Mouse (Mus musculus) liver, adult 2 months (tissue): ENCODE measurements around the gene Prkcb.

Experiments used
- CTCF ChIP-seq: fragments of 200-500 bp; IDR thresholded peaks from 2 replicates; pipeline ENCODE4 v1.5.1; 2011; ENCODE audit warnings: low read depth, low read length, control low read depth
- POLR2A ChIP-seq: fragments of 200-500 bp; IDR thresholded peaks from 2 replicates; pipeline ENCODE4 v1.6.1; 2011; ENCODE audit warnings: low read length, control low read depth; ENCODE audit not compliant: insufficient read depth; ENCODE audit errors: extremely low read depth

DNA sequence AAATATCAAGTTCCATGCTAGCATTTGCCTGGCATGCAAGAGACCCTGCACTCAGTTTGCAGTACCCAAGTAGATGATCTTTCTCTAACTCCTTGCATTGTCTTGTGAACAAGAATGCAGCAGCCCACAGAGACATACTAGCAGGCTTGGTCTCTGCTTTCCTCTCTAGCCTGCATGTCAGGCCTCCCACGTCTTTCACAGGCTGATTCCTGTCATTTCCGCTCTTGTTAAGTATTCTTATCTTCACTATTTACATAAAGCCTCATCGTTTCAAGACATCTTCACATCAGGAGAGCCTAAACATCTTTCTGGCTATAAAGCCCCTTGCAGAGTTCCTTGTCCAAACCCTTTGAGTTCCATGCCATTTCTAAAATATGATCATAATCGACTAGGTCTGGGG lies 320.9 kb downstream of the Prkcb start:
- TF ChIP-seq CTCF, result no peak
- TF ChIP-seq POLR2A, result no peak
